Mouse (Mus musculus): ENCODE measurements around the gene Ache. TPM values are rescaled to one million over a fixed set of nuclear protein-coding genes. Genes with fewer than 3 reads are reported as not detected.

The Ache gene
- polyA plus RNA-seq, 1 experiment from 2014 or later: 9.7 TPM

GRCm38 (mm10) chr5:137317361-137317760 lies 30.0 kb downstream of the Ache start:
- H3K36me3 ChIP-seq: no peaks in the 10 kb centered on the region
- WGBS: 78% methylated on average over 8 of the region's 8 CpGs
- no peak overlapping the region for H3K27ac ChIP-seq

GRCm38 (mm10) chr5:137318570-137318969 lies 31.3 kb downstream of the Ache start:
- peak overlapping the region; percentile 16; the same call in 1 of the 2 replicates for H3K4me2 ChIP-seq (replicated peaks)
- 0 out of 2 replicates have a peak, but pooled peaks cover 4% of the 10 kb centered on the region for H3K36me3 ChIP-seq
- H3K4me1 ChIP-seq (replicated peaks): peaks cover 20% of the 10 kb centered on the region
- no peaks in the 10 kb centered on the region for H3K9me3 ChIP-seq
- no peak overlapping the region for H3K4me3 ChIP-seq (replicated peaks)
- WGBS: 56% methylated on average over 1 of the region's 1 CpGs
- no peak overlapping the region for H3K9ac ChIP-seq
- H3K27ac ChIP-seq: 0 out of 2 replicates have a peak overlapping the region, but pooled peaks have one; percentile 8
- no peaks in the 10 kb centered on the region for H3K27me3 ChIP-seq (replicated peaks)
- peak; percentile 64 for ATAC-seq

More at GRCm38 (mm10) chr5:137317361-137317760, 30.0 kb downstream of the Ache start:
- no peaks in the 10 kb centered on the region for H3K9me3 ChIP-seq
- H3K9ac ChIP-seq: no peak overlapping the region
- peaks cover 30% of the 10 kb centered on the region for H3K4me1 ChIP-seq (replicated peaks)
- no peaks in the 10 kb centered on the region for H3K27me3 ChIP-seq (replicated peaks)
- H3K4me2 ChIP-seq (replicated peaks): no peak overlapping the region
- H3K4me3 ChIP-seq (replicated peaks): no peak overlapping the region
- no peak for ATAC-seq

GRCm38 (mm10) chr5:137320996-137321395 lies 33.7 kb downstream of the Ache start:
- Histone ChIP-seq H3K4me1 (replicated peaks) (0 out of 2 replicates have a peak, but pooled peaks cover 5% of the 10 kb centered on the region), H3K36me3 (0 out of 2 replicates have a peak, but pooled peaks cover 4% of the 10 kb centered on the region), H3K4me2 (replicated peaks) (no peak overlapping the region), H3K27me3 (replicated peaks) (no peaks in the 10 kb centered on the region), H3K9me3 (no peaks in the 10 kb centered on the region), H3K4me3 (replicated peaks) (no peak overlapping the region), H3K9ac (no peak overlapping the region), H3K27ac (no peak overlapping the region)
- WGBS: 88% methylated on average over 3 of the region's 3 CpGs
- ATAC-seq: no peak

- H3K4me3 ChIP-seq (replicated peaks): no peak overlapping the region
- no peak overlapping the region for H3K27ac ChIP-seq
- 80% methylated on average over 7 of the region's 7 CpGs for WGBS
- no peak overlapping the region for H3K9ac ChIP-seq
- H3K4me2 ChIP-seq (replicated peaks): no peak overlapping the region
- 0 out of 2 replicates have a peak, but pooled peaks cover 2% of the 10 kb centered on the region for H3K36me3 ChIP-seq
- no peaks in the 10 kb centered on the region for H3K9me3 ChIP-seq
- H3K4me1 ChIP-seq (replicated peaks): 0 out of 2 replicates have a peak, but pooled peaks cover 12% of the 10 kb centered on the region
- no peaks in the 10 kb centered on the region for H3K27me3 ChIP-seq (replicated peaks)
- no peak for ATAC-seq
Observed at GRCm38 (mm10) chr5:137330910-137331309, 43.6 kb downstream of the Ache start.

- Histone ChIP-seq H3K9me3 (no peaks in the 10 kb centered on the region), H3K27me3 (replicated peaks) (no peaks in the 10 kb centered on the region), H3K9ac (peak overlapping the region; percentile 77), H3K4me2 (replicated peaks) (peak overlapping the region; percentile 96), H3K4me1 (replicated peaks) (peaks cover 19% of the 10 kb centered on the region; the same call in 1 of the 2 replicates), H3K27ac (peak overlapping the region; percentile 75; the same call in 1 of the 2 replicates), H3K4me3 (replicated peaks) (peak overlapping the region; percentile 67), H3K36me3 (no peaks in the 10 kb centered on the region)
- ATAC-seq: no peak; the same call in 1 of the 2 replicates
- WGBS: 15% methylated on average over 15 of the region's 15 CpGs
Observed at GRCm38 (mm10) chr5:137332857-137333511, 45.7 kb downstream of the Ache start.

- Histone ChIP-seq H3K9ac (peak within 1 kb of the TSS; percentile 77), H3K4me1 (replicated peaks) (peaks cover 19% of the 10 kb centered on the region; the same call in 1 of the 2 replicates)
- ATAC-seq: peak; percentile 91
Observed at GRCm38 (mm10) chr5:137333512-137334174, 46.3 kb downstream of the Ache start, which contains the start of gene Slc12a9. Gene Slc12a9, minus strand, starts transcription at chr5:137333597.

GRCm38 (mm10) chr5:137334317-137334716 lies 47.0 kb downstream of the Ache start:
- H3K4me3 ChIP-seq (replicated peaks): peak overlapping the region; percentile 67
- 44% methylated on average over 10 of the region's 10 CpGs for WGBS
- no peak for ATAC-seq
- peaks cover 25% of the 10 kb centered on the region for H3K4me1 ChIP-seq (replicated peaks)
- H3K27ac ChIP-seq: 0 out of 2 replicates have a peak overlapping the region, but pooled peaks have one; percentile 75
- H3K4me2 ChIP-seq (replicated peaks): peak overlapping the region; percentile 96
- H3K9me3 ChIP-seq: no peaks in the 10 kb centered on the region
- H3K9ac ChIP-seq: peak overlapping the region; percentile 77; the same call in 1 of the 2 replicates
- H3K27me3 ChIP-seq (replicated peaks): no peaks in the 10 kb centered on the region
- H3K36me3 ChIP-seq: no peaks in the 10 kb centered on the region

More at GRCm38 (mm10) chr5:137333512-137334174, 46.3 kb downstream of the Ache start, which contains the start of gene Slc12a9:
- Histone ChIP-seq H3K36me3 (no peaks in the 10 kb centered on the region), H3K27me3 (replicated peaks) (no peaks in the 10 kb centered on the region), H3K27ac (peak within 1 kb of the TSS; percentile 75), H3K9me3 (no peaks in the 10 kb centered on the region), H3K4me2 (replicated peaks) (peak within 1 kb of the TSS; percentile 96), H3K4me3 (replicated peaks) (peak within 1 kb of the TSS; percentile 67)
- under 1% methylated on average over 44 of the region's 44 CpGs for WGBS

GRCm38 (mm10) chr5:137335066-137335465 lies 47.7 kb downstream of the Ache start:
- Histone ChIP-seq H3K9me3 (no peaks in the 10 kb centered on the region), H3K4me1 (replicated peaks) (peaks cover 32% of the 10 kb centered on the region), H3K4me3 (replicated peaks) (no peak overlapping the region), H3K27me3 (replicated peaks) (no peaks in the 10 kb centered on the region), H3K4me2 (replicated peaks) (no peak overlapping the region), H3K36me3 (no peaks in the 10 kb centered on the region), H3K27ac (no peak overlapping the region), H3K9ac (no peak overlapping the region)
- no peak for ATAC-seq
- WGBS: 74% methylated on average over 6 of the region's 6 CpGs

GRCm38 (mm10) chr5:137337190-137337589 lies 49.9 kb downstream of the Ache start:
- no peak; the same call in 1 of the 2 replicates for ATAC-seq

GRCm38 (mm10) chr5:137338256-137338655 lies 50.9 kb downstream of the Ache start:
- no peaks in the 10 kb centered on the region for H3K36me3 ChIP-seq

More at GRCm38 (mm10) chr5:137337190-137337589, 49.9 kb downstream of the Ache start:
- H3K27ac ChIP-seq: peak overlapping the region; percentile 67
- peak overlapping the region; percentile 60 for H3K4me2 ChIP-seq (replicated peaks)
- H3K4me1 ChIP-seq (replicated peaks): peaks cover 29% of the 10 kb centered on the region
- H3K9ac ChIP-seq: peak overlapping the region; percentile 8; the same call in 1 of the 2 replicates
- H3K4me3 ChIP-seq (replicated peaks): no peak overlapping the region
- H3K36me3 ChIP-seq: no peaks in the 10 kb centered on the region
- H3K9me3 ChIP-seq: no peaks in the 10 kb centered on the region
- H3K27me3 ChIP-seq (replicated peaks): no peaks in the 10 kb centered on the region
- WGBS: 42% methylated on average over 8 of the region's 8 CpGs

GRCm38 (mm10) chr5:137338663-137339289 lies 51.5 kb downstream of the Ache start:
- H3K4me2 ChIP-seq (replicated peaks): peak overlapping the region; percentile 60
- H3K4me3 ChIP-seq (replicated peaks): peak overlapping the region; percentile 36
- peak; percentile 24 for ATAC-seq
- H3K27ac ChIP-seq: peak overlapping the region; percentile 83
- H3K9me3 ChIP-seq: no peaks in the 10 kb centered on the region
- no peaks in the 10 kb centered on the region for H3K36me3 ChIP-seq
- H3K9ac ChIP-seq: peak overlapping the region; percentile 52
- no peaks in the 10 kb centered on the region for H3K27me3 ChIP-seq (replicated peaks)
- WGBS: 2% methylated on average over 11 of the region's 11 CpGs
- H3K4me1 ChIP-seq (replicated peaks): peaks cover 27% of the 10 kb centered on the region

More at GRCm38 (mm10) chr5:137338256-137338655, 50.9 kb downstream of the Ache start:
- Histone ChIP-seq H3K9me3 (no peaks in the 10 kb centered on the region), H3K9ac (peak overlapping the region; percentile 52), H3K27me3 (replicated peaks) (no peaks in the 10 kb centered on the region), H3K4me1 (replicated peaks) (peaks cover 27% of the 10 kb centered on the region), H3K4me2 (replicated peaks) (peak overlapping the region; percentile 60), H3K27ac (peak overlapping the region; percentile 83), H3K4me3 (replicated peaks) (peak overlapping the region; percentile 36)
- WGBS: 2% methylated on average over 19 of the region's 19 CpGs
- ATAC-seq: peak; percentile 81

Data from intestine, embryonic 15.5 days (tissue).